Mouse (Mus musculus): ENCODE data around the gene Gprc6a. TPM values are rescaled to one million over a fixed set of nuclear protein-coding genes. Genes with fewer than 3 reads are reported as not detected.

Gprc6a gene
- polyA plus RNA-seq, 1 experiment from 2014 or later, result not detected

- Histone ChIP-seq H3K4me2 (replicated peaks) (no peak overlapping the region), H3K9me3 (no peaks in the 10 kb centered on the region), H3K9ac (replicated peaks) (no peak overlapping the region), H3K4me3 (no peak overlapping the region), H3K36me3 (no peaks in the 10 kb centered on the region), H3K4me1 (no peaks in the 10 kb centered on the region), H3K27me3 (no peaks in the 10 kb centered on the region), H3K27ac (replicated peaks) (no peak overlapping the region)
- no peak for ATAC-seq (replicated peaks)
- 76% methylated on average over 9 of the region's 9 CpGs for WGBS
These were observed 59.9 kb downstream of the Gprc6a start for GRCm38 (mm10) chr10:51571225-51571996.

Other genes with a start within 250 kb of the Gprc6a start
- not detected in 2 replicates for gene Gm49339, start 150.8 kb downstream of the Gprc6a start, polyA plus RNA-seq (2015; fragmentation: Nextera tagmentation; extraction: Ambion mirVana)
- not detected in 2 replicates for gene Lilr4b, start 150.8 kb downstream of the Gprc6a start, polyA plus RNA-seq (2015; fragmentation: Nextera tagmentation; extraction: Ambion mirVana)
- gene Lilrb4a, start 140.5 kb downstream of the Gprc6a start, polyA plus RNA-seq (2015; fragmentation: Nextera tagmentation; extraction: Ambion mirVana), result 0.46 and 0.65 TPM in 2 replicates
- gene Fam162b, start 40.9 kb downstream of the Gprc6a start, polyA plus RNA-seq (2015; fragmentation: Nextera tagmentation; extraction: Ambion mirVana), result 3.2 and 3.4 TPM in 2 replicates
- not detected in 2 replicates for gene Rfx6, start 46.3 kb upstream of the Gprc6a start, polyA plus RNA-seq (2015; fragmentation: Nextera tagmentation; extraction: Ambion mirVana)

All from forebrain, embryonic 15.5 days (tissue).